Mouse (Mus musculus) telencephalon, adult 2 months (tissue): ENCODE measurements at regions not wholly inside any gene's neighbourhood (a gene's known extent, or its start where the extent isn't known, plus 50 kb on each side); places are given as distances from the start of the nearest gene placed in this dataset.

Experiments
- DNase-seq: peaks from one replicate; pipeline ENCODE4 v3.0.0-alpha.2; 2011; ENCODE audit warnings: low read depth, low spot score

DNA sequence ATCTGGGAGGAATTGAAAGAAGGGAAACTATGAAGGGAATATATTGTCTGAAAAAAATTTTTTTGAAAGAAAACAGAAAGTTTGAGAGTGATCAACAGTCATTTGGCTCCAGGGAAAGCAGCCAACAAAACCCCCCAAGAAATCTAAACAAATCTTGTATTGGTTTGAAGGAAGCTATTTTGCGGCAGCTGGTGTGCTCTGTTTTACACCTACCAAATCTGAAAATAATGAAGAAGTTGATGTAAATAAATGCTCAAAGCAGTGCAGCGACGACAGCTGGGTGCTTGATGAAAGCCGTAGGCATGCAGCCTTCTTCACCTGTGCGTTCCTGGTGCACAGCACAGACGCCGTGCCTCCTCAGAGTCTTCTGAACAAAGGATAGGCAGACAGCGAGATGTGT lies 488.2 kb downstream of the Tmem132b start:
- DNase-seq: peak; percentile 18

DNA sequence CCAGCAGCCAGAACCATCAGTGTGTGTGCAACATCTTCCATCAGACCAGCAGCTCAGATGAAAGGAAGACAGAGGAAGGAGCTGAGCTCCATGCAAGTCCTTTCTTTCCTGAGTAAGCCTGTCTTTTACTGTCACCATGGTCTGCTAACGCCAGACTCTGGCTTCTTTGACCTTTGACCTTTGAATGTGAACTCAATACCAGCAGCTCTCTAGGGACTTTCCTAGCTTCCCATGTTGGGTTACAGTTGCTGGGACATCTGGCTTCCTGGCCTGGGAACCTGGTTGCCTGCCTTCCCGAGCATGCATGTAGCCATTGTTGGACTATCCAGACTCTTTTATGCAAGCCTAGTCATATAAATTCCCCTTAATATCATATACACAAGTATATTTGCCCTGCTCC lies 492.3 kb downstream of the Tmem132b start:
- DNase-seq: no peak

DNA sequence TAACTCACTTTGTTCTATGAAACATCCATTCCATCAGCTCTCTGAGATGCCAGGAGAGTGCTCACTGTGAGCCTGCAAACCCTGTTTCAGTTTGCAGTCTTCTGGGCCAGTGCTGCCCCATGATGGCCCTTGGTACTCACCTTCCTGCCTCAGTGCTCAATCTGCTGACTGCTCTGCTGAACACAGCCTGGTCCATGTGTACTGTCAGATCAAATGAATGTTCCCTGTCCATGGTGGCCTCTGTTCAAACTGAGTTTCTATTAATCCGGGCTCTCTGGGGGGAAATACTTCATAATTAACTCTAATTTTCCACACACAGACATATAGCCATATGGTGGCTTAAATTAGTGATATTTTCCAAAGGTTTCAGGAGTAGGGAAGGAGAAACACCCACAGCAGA lies 503.3 kb downstream of the Tmem132b start:
- DNase-seq: no peak

DNA sequence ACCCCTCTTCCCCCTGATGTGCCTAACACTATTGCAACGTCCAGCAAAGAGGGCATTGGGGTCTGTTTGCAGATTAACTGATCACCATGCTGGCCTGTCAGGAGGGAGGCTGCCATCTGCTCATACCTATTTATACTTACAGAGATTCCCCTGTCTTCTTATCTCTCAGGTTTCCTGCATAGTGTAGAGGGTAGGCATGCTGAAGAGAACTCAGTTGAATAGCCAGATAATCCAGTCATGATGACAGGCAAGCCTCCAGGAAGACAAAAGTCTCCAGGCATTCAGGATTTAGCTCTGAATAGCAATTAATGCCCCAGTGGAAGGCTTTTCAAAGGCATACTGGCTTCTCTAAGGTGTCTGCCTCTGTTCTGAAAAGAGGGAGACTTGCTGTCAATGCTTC lies 505.1 kb downstream of the Tmem132b start:
- DNase-seq: no peak

DNA sequence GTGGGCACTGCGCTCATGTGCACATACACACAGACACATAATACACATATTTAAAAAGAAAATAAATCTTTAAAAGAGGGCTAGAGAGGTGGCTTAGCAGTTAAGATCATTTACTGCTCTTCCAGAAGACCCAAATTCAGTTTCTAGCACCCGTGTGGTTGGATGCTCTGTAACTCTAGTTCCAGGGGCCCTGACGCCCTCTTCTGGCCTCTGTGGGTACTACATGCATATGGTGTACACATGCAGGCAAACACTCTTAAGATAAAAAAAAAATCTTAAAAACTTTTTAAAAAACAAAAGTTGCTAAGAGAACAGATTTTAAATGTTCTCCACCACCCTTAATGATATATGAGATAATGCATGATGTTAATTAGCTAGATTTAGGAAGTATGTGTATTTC lies 514.2 kb downstream of the Tmem132b start:
- DNase-seq: no peak

DNA sequence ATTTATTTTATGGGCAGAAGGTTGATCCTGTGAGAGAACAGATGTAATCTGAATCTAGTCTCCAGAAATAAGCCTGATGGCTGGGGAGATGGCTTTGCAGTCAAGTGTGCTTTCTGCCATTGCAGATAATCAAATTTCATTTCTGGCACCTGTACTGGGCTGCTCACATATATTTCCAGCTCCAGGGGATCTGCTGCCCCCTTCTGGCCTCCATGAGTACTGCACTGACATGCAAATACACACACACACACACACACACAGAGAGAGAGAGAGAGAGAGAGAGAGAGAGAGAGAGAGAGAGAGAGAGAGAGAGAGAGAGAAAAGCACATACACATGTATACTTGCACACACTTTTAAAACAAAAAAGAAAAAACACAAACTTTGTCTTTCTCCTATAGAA lies 532.1 kb downstream of the Tmem132b start:
- DNase-seq: no peak

DNA sequence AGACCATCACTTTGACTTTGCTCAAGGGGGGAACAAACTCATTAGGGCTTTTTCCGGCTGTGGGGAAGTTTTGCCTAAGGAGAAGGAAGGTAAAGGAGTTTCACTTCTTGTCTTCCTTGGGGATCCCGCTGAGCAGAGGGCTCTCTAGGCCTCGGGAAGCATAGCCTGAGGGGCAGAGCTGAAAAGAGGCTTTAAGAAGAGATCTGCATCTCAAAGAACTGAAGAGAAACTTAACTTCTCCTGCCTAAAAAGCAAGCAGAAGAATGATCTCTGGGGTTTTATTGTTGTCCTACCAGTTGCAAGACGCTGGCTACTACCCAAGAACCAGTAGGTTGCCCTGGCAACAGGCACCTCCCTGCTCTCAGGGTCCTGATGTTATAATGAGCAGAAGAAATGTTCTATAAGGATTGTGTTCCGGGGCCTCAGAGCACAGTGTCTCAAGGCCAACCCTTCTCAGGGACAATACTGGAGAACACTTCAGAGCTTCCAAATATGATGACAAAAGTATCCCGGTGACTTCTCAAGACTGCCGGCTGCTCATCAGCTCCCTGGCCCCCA lies 547.8 kb downstream of the Tmem132b start:
- no peak for DNase-seq

DNA sequence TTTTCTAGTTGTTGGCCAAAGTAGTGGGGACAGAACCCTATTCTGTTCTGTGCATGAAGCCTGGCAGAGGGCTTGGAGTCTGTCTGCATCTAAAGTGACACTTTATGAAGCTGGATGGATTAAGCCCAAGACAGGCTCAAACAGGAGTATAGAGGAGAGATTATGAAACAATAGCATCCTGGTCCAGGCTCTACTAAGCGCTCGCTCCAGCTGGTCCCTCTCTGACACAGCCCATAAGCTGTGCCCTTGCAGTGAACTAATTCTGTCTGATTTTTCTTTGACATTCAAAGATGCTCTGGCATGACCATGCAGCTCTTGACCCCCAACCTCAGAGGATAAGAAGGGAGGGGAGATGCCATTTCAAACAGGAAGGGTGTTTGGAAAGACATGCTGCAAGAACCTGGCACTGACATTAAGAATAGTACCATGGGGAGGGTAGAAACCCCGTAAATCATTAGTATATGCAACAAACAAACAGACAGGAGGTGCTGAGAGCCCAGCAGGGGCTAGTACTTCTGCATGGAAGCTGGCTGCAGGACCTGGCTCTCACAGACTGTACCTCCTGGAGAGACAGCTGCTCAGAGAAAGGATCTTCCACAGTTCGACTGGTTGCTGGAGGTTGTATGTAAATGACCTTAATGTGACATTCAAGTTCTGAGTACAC lies 556.8 kb downstream of the Tmem132b start:
- no peak for DNase-seq

DNA sequence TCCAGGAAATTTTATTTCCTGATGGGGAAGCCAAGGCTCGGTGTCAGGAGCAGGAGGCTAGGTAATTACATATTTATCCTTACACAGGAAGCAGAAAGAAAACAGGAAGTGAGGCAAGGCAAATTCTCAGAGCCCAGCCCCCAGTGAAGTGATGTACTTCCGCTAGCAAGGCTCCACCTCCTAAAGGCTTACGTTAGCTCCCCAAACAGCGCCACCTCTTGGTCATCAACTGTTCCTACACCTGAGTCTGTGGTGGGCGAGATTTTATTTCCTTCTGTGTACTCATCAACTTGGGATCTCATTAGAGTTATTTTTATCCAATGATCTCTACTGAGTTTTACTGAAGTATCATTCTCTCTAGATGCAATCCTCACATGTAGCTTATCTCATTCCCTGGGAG lies 561.6 kb downstream of the Tmem132b start:
- no peak for DNase-seq

DNA sequence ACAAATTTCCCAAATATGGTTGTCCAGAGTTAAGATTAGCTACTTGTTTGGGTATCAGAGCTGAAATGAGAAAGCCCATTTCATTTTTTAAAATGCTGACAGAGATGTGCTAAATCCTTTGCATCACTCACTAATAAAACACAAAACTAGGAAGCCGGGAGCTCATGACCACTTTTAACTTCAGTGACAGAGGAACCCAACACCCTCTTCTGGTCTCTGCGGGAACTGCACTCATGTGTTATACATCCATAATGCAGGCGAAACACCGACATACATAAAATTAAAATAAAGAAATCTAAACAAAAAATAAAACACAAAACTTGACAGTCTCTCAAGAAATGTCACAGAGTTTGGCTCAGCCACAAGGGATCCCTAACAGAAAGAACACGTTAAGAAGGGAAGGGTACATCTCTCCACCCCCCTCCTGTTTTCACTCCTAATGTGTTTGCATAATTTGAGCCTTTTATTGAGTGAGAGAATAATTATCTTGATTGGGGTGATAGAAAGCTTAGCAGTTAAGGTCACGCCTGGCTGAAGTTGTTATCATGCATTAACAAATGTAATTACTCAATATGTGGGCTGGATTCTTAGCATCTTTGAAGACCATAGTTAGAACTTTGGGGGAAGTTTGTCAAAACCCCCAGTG lies 565.2 kb downstream of the Tmem132b start:
- no peak for DNase-seq

DNA sequence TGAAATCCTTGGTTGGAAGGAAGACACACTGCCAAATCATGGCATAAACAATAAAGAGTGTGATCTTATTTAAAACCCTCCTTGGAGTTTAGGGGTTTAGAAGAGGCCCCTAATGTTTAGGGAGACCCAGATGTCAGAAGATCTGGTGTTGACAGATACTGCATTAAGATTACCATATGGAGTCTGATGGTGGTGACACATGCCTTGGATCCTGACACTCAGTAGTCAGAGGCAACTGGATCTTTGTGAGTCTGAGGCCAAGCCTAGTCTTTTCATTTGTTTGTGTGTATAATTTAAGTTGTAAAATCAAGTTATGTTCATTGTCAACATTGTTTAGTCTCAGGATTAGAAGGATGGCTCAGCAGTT lies 565.7 kb downstream of the Tmem132b start:
- no peak for DNase-seq

DNA sequence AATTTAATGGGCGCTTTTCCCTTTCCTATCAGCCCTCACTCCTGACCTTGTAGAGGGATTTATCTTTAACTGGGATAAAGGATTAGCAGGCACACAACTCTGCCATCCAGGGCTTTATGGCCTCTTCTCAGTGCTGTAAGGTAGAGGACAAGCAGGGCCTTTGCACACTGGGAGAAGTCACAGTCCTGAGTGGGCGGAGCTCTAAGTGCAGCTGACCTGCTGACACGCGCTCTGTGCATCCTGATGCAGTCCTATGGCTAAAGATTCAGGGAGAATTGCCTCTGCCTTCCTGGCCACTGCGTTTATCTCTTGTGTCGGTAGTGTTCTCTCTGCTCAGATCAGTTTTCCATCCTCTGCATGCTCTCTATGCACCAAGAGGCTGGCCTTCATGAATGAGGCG lies 566.9 kb downstream of the Tmem132b start:
- DNase-seq: no peak

DNA sequence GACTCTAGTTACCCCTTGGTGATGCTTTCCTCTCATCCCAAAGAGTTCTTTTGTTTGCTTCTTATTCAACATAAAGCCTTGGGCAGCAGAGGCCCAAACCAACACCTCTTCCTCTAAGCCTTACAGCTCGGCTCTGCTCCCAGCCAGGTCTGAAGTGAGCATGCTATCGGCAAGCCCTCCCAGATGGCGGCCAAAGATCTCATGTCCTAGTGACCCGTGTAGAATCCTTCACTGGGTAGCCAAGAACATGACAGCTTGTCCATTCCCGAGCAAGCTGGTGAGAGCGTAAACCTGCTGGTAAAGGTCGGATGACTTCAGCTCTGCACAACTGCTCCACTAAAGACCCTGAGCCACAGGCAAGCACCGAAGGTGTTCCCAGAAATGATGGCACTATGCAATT lies 568.4 kb downstream of the Tmem132b start:
- no peak for DNase-seq

DNA sequence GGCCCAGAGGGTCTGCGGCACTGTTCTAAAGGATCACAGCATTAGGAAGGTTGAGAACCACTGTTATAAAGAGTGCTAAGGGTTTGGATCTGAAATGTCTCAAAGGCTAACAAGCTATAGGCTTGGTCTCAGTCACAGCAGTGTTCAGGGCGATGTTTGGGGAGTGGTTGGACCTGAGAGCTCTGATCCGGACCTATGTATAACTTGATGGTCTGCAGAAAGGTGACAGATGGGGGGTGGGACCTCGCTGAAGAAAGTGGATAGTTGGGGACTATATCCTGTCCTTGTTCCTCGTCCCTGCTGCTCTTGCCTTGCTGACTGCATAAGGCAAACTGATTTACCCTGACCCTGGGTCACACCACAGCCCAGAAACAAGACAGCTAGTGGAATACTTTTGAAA lies 572.9 kb downstream of the Tmem132b start:
- DNase-seq: no peak

DNA sequence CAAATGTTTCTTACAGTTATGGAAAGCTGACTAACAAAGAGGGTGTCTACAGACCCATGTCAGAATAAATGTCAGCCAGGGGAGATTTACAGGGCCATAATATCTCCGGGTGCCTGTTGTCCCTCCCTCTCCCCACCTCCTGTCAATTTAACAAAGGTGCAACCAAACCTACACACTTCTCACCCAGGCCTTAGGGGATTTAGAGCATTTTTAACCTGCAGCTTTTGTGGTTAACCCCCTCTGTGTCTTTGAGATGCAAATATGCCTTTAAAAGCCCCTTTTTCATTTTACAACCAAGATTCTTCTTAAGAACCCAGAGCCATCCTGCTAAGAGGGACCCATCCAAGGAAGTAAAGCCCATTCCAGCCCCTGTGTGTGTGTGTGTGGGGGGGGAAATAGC lies 573.3 kb downstream of the Tmem132b start:
- no peak for DNase-seq

DNA sequence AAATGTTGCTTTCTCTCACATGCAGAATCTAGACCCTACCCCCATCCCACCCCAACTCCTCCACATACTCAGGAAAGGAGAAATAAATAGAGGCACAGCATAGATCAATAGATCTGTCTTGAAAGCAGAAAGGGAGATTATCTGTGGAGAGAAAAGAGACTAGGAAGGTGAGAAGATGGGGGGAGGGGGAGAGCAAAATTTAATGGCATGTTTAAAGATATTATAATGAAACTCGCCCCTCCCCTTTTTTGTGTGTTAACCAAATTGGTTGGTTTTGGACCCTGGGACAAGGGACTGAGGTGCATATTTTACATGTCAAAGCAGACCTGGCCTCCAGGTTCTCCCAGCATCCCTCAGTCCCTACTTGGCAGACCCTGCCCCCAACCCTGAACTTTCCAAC lies 573.9 kb downstream of the Tmem132b start:
- DNase-seq: no peak

DNA sequence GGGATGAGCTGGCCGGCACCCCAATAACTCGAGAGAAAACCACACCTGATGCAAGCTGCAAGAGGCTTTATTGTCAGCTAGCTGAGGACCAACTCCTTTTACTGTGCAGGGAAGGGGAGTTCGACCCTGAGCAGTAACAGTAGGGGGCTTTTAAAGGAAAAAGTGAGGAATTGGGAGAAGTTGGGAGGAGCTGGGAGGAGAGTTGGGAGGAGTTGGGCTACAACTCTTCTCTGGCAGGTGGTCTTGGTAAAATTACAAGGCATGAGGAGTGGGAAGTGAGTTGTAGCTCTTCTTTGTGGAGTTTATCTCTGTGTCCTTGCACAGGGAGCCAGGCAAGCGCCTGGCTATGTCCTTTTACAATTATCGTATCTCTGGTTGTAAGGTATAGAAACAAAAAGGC lies 575.4 kb downstream of the Tmem132b start:
- no peak for DNase-seq

DNA sequence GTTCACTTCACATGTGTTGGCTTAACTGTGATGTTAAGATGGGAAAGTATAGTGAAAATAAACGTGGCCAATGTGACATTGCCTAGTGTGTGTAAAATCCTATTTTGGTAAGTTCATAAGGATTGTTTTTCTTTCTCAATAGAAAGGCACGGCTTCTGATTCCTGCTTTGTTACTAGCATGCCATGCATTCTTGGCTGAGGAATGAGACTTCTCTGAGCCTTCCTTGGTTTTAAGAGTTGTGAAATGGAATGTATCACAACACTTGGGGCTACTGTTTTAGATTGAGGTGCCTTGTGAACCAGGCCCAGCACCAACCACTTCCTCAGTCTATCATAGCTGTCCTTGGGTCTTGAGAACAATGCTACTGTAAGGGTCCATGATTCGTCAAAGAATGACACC lies 577.3 kb downstream of the Tmem132b start:
- DNase-seq: no peak

DNA sequence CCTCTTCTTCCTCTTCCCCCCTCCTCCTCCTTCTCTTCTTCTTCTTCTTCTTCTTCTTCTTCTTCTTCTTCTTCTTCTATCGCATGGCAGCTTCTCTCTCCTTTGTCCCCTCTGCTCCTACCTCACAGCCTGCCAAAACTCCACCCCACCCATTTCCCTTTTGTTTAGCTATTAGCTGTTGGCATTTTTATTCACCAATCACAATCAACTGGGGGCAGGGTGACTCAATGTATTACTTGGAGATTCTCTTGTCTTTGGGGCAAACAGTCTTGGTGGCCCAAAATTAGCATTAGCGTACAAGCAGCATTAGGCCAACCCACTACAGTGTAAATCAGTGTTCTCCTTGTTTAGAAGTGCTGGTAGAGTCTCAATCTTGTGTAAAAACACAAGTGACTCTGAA lies 585.7 kb downstream of the Tmem132b start:
- DNase-seq: no peak

DNA sequence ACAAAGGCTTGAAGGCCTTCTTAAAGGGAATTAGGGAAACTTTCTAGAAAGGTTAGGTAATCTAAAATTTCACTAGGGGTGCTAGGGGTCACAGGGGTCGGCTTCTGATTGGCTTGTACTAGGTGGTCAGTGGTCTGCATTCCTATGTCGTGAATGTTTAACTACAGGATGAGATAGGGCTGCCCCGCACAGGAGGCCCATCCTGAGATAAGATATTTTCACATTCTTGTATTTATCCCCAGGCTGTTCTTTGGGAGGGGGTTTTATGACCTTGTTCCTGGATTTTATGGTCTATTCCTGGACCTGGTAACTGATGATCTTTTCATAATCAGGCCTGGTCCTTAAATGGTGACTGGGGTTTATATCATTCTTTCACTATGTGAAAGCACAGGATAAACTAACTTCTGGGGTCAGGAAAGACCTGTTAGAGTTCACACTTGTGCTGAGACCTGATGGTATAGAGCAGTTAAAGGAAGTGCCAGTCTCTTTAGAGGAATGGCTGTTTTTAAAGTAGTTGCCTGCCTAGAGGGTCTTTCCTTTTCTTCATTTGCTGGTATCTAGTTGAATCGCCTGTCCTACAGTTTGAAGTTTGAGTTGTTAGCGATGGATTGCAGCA lies 586.4 kb downstream of the Tmem132b start:
- no peak for DNase-seq

DNA sequence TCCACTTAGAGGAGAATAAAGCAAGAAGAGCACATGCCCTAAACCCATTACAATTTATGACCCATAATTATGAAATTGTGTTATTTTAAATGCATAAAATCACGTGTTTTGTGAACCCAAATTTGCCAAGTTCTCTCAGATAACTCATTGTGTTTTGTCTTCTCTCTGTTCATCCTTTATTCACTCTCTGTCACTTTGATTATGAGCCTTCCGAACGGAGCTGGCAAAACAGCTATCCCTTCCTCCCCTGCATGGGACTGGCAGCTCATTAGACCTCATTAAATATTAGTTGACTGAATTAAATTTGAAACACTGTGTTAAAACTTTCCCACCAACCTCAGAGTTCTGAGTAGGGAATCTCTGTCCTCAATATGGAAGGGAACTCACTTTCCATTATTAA lies 587.2 kb downstream of the Tmem132b start:
- no peak for DNase-seq

DNA sequence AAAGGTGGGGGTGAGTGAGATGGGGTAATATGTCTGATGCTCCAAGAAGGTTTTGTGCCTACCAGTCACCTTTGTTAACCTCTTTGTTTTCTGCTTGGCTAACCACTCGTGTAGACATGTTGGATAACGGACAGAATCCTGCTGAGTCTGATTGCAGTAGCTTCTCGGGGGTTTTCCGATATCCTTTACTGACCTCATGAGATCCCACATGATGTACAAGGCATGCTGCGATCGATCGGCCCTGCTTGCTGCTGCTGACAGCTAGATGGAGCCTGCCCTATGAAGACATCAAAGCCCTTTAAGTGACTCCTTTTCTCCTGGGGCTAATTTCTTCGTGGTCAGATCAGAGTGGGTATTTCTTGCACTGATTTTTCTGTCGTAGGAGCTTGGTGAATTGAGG lies 591.6 kb downstream of the Tmem132b start:
- no peak for DNase-seq

DNA sequence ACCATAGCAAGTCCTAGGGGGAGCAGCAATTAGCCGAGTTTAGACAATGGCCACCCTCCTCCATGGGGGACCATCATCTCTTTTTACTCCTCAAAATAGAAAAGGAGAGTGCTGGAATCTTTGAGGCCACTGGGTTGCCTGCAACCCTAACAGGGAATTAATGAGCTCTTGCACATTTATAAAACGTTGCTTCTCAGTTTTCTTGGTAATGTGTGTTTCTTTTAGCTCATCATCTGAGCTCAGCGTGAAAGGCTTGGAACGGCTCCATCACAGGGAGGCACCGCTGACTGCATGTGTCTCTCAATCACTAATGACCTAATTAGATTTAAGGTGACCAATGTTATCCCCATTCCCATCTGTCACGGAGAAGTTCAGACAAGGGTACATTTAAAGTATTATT lies 595.9 kb downstream of the Tmem132b start:
- no peak for DNase-seq
